Mouse (Mus musculus) thymus, postnatal 4 days (tissue): Measurements from ENCODE around the gene Gm13289.
"Not testable (repeated sequence)": the region's sequence is repeated elsewhere in the genome, so short reads cannot be mapped to it uniquely, and the experiment has no call there.

ENCODE experiments used
- DNase-seq: peaks from one replicate; pipeline ENCODE4 v3.0.0; 2021

Gene Gm13289

GRCm38 (mm10) chr4:88776622-88777021 lies at the start of gene Gm13289:
Gene Gm13289 (plus strand): TSS chr4:88776922.
- DNase-seq = not testable (repeated sequence)

- peak; percentile 64 for DNase-seq
Observed at GRCm38 (mm10) chr4:88727324-88727723, 49.4 kb upstream of the Gm13289 start.

- peak; percentile 87 for DNase-seq
Observed at GRCm38 (mm10) chr4:88738480-88738879, 38.2 kb upstream of the Gm13289 start.

GRCm38 (mm10) chr4:88739036-88739435 lies 37.7 kb upstream of the Gm13289 start:
- no peak for DNase-seq

GRCm38 (mm10) chr4:88741426-88741825 lies 35.3 kb upstream of the Gm13289 start:
- DNase-seq = no peak

DNA sequence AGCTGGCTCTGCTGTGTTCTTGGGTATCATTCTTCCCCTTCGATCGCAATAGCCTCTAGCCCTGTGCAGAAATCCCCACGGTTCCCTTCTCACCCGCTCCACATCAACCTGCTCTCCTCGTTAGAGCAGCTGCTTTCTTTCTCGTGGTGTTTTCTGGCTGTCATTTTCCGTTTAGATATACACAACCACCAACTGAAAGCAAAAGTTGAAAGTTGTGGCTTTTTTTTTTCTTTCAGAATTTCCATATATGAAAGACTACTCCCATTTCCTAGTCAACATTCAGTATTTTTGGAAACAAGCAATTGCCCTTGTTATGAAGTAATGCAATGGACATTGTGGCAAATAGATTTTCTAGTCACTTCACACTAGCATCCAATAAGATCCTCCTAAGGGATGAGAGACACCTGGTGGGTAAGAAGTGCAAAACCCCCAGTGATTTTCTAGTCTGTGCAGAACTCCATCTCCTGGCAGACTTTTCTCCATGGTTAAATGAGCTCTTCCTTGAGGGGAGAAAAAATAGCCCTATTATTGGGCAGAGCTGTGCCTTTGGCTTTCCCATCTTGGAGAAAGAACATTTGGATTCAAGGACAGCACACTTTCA lies 33.9 kb upstream of the Gm13289 start:
- DNase-seq = no peak

- DNase-seq = no peak
Observed at GRCm38 (mm10) chr4:88744207-88744606, 32.5 kb upstream of the Gm13289 start.

DNA sequence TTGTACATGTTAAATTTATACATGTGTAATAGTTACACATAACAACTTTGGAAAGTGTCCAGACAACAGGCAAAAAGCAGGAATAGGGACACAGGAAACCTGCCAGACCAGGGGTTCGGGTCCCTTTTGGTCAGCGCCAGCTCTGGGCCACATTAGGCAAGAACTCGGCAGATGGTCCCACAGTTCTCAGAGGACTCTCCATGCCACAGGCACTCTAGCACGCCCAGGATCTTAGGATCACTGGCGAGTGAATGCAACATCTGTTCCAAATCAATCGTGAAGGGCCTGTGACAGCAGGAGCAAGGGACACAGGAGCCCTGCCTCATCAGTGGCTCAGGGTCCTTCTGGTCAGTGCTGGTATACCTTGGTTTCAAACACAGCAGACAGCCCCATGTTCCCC lies 26.8 kb upstream of the Gm13289 start:
- DNase-seq = no peak

DNA sequence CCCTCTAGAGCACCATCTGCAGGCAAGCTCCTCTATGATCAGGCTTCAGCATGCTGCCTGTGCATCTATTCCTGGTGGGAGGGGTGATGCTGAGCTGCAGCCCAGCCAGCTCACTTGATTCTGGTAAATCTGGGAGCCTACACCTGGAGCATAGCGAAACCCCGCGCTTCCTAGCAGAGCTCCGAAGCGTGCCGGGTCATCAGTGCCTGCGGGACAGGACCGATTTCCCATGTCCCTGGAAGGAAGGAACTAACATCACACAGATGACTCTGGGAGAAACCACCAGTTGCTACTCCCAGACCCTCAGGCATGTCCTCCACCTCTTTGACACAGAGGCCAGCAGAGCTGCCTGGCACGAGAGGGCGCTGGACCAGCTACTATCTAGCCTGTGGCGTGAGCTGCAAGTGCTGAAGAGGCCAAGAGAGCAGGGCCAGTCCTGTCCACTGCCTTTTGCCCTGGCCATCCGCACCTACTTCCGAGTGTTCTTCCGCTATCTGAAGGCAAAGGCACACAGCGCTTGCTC lies 21.8 kb upstream of the Gm13289 start, which contains the start of gene Gm13271:
TSS of gene Gm13271 (plus strand) at position 51 of the 523 bp plus-strand sequence.
- DNase-seq = peak; percentile 69

DNA sequence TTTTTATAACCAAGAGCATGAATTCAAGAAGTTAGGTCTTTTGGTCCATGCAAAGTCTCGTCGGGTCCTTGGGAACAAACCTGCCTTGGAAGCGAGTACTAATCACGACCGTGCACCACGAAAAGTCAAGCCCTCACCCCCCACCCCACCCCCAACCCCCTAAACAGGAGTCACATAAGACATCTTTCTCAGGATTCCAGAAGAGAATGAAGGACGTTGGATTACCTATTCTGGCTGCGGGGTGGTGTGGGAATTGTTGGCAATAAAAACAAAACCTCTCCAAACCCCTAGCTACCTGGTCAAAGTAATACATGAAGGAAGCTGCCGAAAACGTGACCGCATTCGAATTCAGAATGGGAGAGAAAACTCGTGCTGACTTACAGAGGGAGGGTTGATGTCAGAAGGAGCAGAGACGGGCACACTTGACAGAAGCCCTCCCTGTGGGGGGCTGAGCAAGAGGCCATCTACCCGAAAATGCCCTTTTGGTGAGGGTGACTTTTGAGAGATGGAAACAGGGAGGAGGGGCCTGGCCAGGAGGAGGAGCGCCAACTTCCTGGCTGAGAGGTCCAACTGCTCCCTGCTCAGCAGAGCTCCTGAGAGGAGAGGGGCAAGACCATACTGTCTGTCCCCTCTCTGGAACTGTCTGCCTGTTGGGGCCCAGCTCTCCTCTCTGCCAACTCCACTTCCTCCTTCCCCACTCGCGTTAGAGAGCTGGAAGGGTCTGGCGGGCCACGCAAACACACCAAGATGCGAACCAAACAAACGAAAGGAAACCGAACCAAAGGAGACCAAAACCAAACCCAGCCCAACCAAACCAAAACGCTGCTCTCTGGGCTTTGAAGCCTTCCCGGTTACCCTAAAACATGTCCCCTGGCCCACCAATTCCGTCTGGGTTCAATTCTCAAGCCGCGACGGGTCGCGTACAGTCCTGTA lies 19.9 kb upstream of the Gm13289 start:
- DNase-seq = peak; percentile 37

- peak; percentile 87 for DNase-seq
Observed at GRCm38 (mm10) chr4:88757628-88758031, 19.1 kb upstream of the Gm13289 start.

DNA sequence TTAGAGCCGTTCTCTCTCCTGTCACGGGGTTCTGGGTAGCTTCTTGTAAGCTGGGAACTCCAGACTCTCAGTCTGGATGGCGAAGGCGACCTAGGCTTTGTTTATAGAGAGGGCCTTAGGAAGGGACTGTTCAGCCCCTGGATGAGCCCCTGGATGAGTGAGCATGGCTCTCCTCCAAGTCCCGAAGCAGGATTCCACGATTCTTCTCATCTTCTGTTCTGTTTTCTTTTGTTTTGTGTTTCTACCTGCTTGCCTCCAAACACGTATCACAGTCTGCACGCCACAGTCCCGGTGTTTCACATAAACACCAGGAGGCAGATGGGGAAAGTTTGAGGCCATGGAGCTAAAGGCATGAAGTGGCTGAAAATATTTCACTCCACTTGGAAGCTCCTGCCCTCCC lies 18.0 kb upstream of the Gm13289 start:
- DNase-seq = not testable (repeated sequence)

DNA sequence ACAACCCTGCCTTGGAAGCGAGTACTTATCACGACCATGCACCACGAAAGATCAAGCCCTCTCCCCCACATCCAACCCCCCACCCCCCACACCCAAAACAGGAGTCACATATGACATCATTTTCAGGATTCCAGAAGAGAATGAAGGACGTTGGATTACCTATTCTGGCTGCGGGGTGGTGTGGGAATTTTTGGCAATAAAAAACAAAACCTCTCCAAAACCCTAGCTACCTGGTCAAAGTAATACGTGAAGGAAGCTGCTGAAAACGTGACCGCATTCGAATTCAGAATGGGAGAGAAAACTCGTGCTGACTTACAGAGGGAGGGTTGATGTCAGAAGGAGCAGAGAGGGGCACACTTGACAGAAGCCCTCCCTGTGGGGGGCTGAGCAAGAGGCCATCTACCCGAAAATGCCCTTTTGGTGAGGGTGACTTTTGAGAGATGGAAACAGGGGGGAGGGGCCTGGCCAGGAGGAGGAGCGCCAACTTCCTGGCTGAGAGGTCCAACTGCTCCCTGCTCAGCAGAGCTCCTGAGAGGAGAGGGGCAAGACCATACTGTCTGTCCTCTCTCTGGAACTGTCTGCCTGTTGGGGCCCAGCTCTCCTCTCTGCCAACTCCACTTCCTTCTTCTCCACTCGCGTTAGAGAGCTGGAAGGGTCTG lies 17.0 kb upstream of the Gm13289 start, which contains the start of gene Gm13283:
TSS of gene Gm13283 (plus strand) at position 510 of the 659 bp plus-strand sequence.
- peak; percentile 38 for DNase-seq

GRCm38 (mm10) chr4:88760431-88760830 lies 16.3 kb upstream of the Gm13289 start:
- peak; percentile 54 for DNase-seq

GRCm38 (mm10) chr4:88761776-88762175 lies 14.9 kb upstream of the Gm13289 start:
- peak; percentile 91 for DNase-seq

DNA sequence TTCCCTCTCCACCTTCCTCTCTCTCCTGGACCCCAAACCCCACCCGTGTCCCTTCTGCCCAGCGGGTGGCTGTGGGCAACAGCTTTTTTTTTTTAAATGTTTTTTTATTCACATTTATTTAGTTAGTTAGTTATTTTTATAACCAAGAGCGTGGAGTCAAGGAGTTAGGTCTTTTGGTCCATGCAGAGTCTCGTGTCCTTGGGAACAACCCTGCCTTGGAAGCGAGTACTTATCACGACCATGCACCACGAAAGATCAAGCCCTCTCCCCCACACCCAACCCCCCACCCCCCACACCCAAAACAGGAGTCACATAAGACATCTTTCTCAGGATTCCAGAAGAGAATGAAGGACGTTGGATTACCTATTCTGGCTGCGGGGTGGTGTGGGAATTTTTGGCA lies 14.4 kb upstream of the Gm13289 start:
- DNase-seq = not testable (repeated sequence)

GRCm38 (mm10) chr4:88763384-88764018 lies 13.2 kb upstream of the Gm13289 start:
- peak; percentile 22 for DNase-seq

- not testable (repeated sequence) for DNase-seq
Observed at GRCm38 (mm10) chr4:88773534-88773933, 3.2 kb upstream of the Gm13289 start, which contains the start of gene Gm13290. Gene Gm13290 (plus strand): TSS chr4:88773834.

- DNase-seq = not testable (repeated sequence)
Observed at GRCm38 (mm10) chr4:88779550-88779949, 2.8 kb downstream of the Gm13289 start, which contains the start of gene Gm13272. Gene Gm13272 (plus strand): TSS chr4:88779850.

DNA sequence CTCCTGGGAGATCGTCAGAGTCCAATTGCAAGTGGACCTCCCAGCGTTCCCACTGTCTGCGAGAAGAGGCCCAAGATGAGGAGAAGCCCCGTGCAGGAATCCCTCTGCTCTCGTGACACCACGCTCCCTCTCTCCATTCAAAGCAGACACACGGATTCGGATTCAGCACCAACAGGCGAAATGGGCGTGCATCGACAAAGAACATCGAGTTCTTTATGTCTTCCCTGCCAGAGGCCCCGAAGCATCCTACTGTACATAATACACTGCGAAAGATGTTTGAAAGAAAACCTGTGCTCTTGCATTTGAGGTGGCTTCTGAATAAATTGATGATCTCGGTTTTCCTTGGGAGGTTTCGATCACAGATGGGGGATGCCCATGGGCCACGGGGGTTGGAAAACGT lies 3.6 kb downstream of the Gm13289 start:
- peak; percentile 14 for DNase-seq

GRCm38 (mm10) chr4:88781831-88782230 lies 5.1 kb downstream of the Gm13289 start, which contains the start of gene Ifnz:
Gene Ifnz (plus strand): TSS chr4:88782131.
- not testable (repeated sequence) for DNase-seq

- DNase-seq = not testable (repeated sequence)
Observed at GRCm38 (mm10) chr4:88782335-88782734, 5.6 kb downstream of the Gm13289 start.
